Mouse (Mus musculus): ENCODE results near the gene Sptssb.

- TF ChIP-seq CTCF (IDR thresholded peaks at IDR 0.05; ENCODE audit: control insufficient read depth, insufficient read depth, insufficient read length) (no peak), USF1 (IDR thresholded peaks at IDR 0.05; ENCODE audit: low read depth) (no peak), MAX (IDR thresholded peaks at IDR 0.05) (no peak), MYOG (IDR thresholded peaks at IDR 0.05; ENCODE audit: control insufficient read depth, extremely low read depth, insufficient read length) (no peak), MYOD1 (IDR thresholded peaks at IDR 0.05; ENCODE audit: control insufficient read depth, insufficient read length, low read depth) (no peak)
These were observed 13.1 kb upstream of the Sptssb start for GRCm38 (mm10) chr3:69872661-69873327.
